Mouse (Mus musculus) left cerebral cortex, postnatal 4 days (tissue): ENCODE measurements around the gene Arhgef25. TPM values are rescaled to one million over a fixed set of nuclear protein-coding genes. Genes with fewer than 3 reads are reported as not detected.
"Not testable (repeated sequence)": the region's sequence is repeated elsewhere in the genome, so short reads cannot be mapped to it uniquely, and the experiment has no call there.

Experiments
- DNase-seq: peaks from one replicate; pipeline ENCODE4 v3.0.0-alpha.2; 2022
- intact Hi-C: fragments of 180-260 bp; cut with DNase I; formaldehyde crosslinking; loops from one replicate; pipeline ENCODE4 v1.15.1; 2025
- total RNA-seq, 2 experiments: library from RNA; stranded (reverse); gene quantifications; 2 replicates each; pipeline ENCODE4 v1.2.3; 2021

Gene Arhgef25
- total RNA-seq, 2 experiments from 2014 or later = 70.5 to 75.6 TPM

DNA sequence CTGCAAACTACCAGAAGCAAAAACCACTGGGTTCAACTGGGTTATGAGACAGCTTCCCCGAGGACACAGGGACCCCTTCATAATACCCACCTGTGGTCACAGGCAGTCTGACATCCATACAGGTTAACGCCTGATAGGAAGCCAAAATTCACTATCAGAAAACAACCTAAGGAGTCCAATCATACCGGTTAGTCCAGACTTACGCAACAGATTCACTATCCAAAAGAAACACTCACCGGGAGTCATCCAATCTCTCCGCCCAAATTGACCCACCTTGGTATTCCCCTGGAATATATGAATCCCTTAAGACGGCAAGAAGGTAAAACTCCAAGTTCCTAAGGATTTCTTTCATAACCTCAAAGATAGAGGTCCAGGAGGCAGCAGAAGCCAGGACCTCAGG is 45.3 kb downstream of the Arhgef25 start:
- intact Hi-C loops = no loop called here
- DNase-seq = no peak

- DNase-seq = no peak
- intact Hi-C loops = no loop called here
Observed at GRCm38 (mm10) chr10:127143228-127143627, 46.7 kb downstream of the Arhgef25 start.

DNA sequence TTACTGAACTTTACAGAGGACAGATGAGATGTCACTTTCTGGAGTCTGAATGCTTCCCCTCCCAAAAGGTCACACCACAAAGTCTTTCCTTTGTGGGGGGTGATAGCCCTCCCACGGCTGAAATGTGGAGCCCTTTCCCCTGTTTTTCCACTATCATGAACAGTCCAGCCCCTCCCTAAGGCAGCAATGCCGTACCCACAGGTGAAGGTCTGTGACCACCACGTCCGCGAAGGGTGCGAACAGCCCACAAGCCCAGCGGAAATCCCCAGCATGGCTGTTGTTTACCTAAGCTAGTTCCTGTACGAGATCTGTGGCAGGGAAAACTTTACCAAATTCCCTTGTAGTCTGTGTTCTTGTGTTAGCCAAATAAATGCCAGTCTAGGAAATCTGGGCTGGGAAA is 48.4 kb downstream of the Arhgef25 start:
- intact Hi-C loops = no loop called here
- DNase-seq = no peak

DNA sequence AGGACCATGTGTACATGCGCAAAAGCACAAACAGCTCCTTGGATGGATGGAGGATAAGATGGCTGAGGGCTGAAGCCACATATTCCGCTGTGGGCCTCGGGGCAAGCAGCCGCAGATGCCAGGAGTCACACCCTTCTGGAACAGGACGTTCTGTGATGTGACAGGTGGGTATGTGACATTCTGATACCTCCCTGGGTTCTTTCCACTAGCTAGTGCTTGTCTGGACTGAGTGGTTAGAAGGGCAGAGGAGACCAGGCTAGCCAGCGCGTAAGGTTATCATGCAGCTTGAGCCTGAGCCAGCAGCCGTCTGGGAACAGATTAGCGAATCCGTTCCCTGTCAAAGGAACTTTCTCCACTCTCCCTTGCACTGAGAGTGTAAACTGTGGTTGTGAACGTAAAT is 48.9 kb downstream of the Arhgef25 start:
- no peak for DNase-seq
- intact Hi-C loops = no loop called here

- no peak for DNase-seq
Observed at GRCm38 (mm10) chr10:127138328-127139141, 51.3 kb downstream of the Arhgef25 start.

GRCm38 (mm10) chr10:127137896-127138295 is 52.0 kb downstream of the Arhgef25 start:
- intact Hi-C loops = no loop called here
- no peak for DNase-seq

More at GRCm38 (mm10) chr10:127138328-127139141, 51.3 kb downstream of the Arhgef25 start:
- intact Hi-C loops = no loop called here

- intact Hi-C loops = no loop called here
- no peak for DNase-seq
Observed at GRCm38 (mm10) chr10:127136510-127136909, 53.4 kb downstream of the Arhgef25 start.

GRCm38 (mm10) chr10:127135118-127135836 is 54.6 kb downstream of the Arhgef25 start:
- intact Hi-C loops = no loop called here
- DNase-seq = no peak

DNA sequence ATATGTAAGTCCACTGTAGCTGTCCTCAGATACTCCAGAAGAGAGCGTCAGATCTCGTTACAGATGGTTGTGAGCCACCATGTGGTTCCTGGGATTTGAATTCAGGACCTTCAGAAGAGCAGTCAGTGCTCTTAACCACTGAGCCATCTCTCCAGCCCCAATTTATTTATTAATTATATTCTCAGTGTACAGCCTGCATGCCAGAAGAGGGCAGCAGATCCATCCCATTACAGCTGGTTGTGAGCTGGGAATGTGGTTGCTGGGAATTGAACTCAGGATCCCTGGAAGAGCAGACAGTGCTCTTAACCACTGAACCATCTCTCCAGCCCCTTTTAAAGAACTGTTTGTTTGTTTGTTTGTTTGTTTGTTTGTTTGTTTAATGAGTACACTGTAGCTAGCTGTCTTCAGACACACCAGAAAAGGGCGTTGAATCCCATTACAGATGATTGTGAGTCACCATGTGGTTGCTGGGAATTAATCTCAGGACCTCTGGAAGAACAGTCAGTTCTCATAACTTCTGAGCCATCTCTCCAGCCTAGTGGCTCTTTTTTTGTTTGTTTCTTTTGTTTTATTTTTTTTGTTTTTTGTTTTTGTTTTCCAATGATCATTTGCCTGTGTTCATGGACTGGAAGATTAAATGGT is 55.4 kb downstream of the Arhgef25 start:
- intact Hi-C loops, DNase-seq: not testable (repeated sequence)

Other genes starting within 250 kb of the Arhgef25 start
- 10 to 100 TPM; 57.6 to 61.4 TPM for gene Ctdsp2, start 211.4 kb downstream of the Arhgef25 start, total RNA-seq
- under 1 TPM; 0.12 to 0.16 TPM for gene Avil, start 189.4 kb downstream of the Arhgef25 start, total RNA-seq
- gene Tsfm, start 159.2 kb downstream of the Arhgef25 start, total RNA-seq = 10 to 100 TPM; 29.4 to 30.2 TPM
- gene Mettl1, start 148.7 kb downstream of the Arhgef25 start, total RNA-seq = 10 to 100 TPM; 13.8 to 14.9 TPM
- under 1 TPM; 0.18 to 0.42 TPM for gene Eef1akmt3, start 148.6 kb downstream of the Arhgef25 start, total RNA-seq
- under 1 TPM; 0.70 to 0.84 TPM for gene Cyp27b1, start 141.8 kb downstream of the Arhgef25 start, total RNA-seq
- 10 to 100 TPM; 75.1 to 76.5 TPM for gene March9, start 129.9 kb downstream of the Arhgef25 start, total RNA-seq
- 100 to 1,000 TPM; 211 to 221 TPM for gene Cdk4, start 126.5 kb downstream of the Arhgef25 start, total RNA-seq
- gene Tspan31, start 119.8 kb downstream of the Arhgef25 start, total RNA-seq = 10 to 100 TPM; 49.9 to 54.4 TPM
- 100 to 1,000 TPM; 384 to 394 TPM for gene Agap2, start 114.8 kb downstream of the Arhgef25 start, total RNA-seq
- gene Os9, start 69.0 kb downstream of the Arhgef25 start, total RNA-seq = 10 to 100 TPM; 86.3 to 90.7 TPM
- 100 to 1,000 TPM in 1 of 2 experiments, 10 to 100 TPM in 1; 99.8 to 109 TPM for gene B4galnt1, start 24.9 kb downstream of the Arhgef25 start, total RNA-seq
- under 1 TPM; 0.83 to 0.88 TPM for gene Slc26a10, start 9.4 kb downstream of the Arhgef25 start, total RNA-seq
- gene Dtx3, start 5.6 kb upstream of the Arhgef25 start, total RNA-seq = 100 to 1,000 TPM; 184 to 207 TPM
- gene Pip4k2c, start 21.5 kb upstream of the Arhgef25 start, total RNA-seq = 10 to 100 TPM; 23.8 to 25.0 TPM
- gene Kif5a, start 73.3 kb upstream of the Arhgef25 start, total RNA-seq = 100 to 1,000 TPM; 291 to 312 TPM
- 100 to 1,000 TPM; 298 to 302 TPM for gene Dctn2, start 76.3 kb upstream of the Arhgef25 start, total RNA-seq
- 10 to 100 TPM; 47.7 to 51.5 TPM for gene Mbd6, start 98.9 kb upstream of the Arhgef25 start, total RNA-seq
- 10 to 100 TPM; 65.3 to 65.5 TPM for gene Mars, start 121.7 kb upstream of the Arhgef25 start, total RNA-seq
- gene Arhgap9, start 131.9 kb upstream of the Arhgef25 start, total RNA-seq = 1 to 10 TPM in 1 of 2 experiments, under 1 TPM in 1; 0.56 to 1.1 TPM
- gene Gli1, start 151.9 kb upstream of the Arhgef25 start, total RNA-seq = 1 to 10 TPM; 2.8 to 4.1 TPM
- gene Inhbe, start 164.3 kb upstream of the Arhgef25 start, total RNA-seq = not detected
- not detected for gene Inhbc, start 180.3 kb upstream of the Arhgef25 start, total RNA-seq
- gene R3hdm2, start 190.2 kb upstream of the Arhgef25 start, total RNA-seq = 100 to 1,000 TPM; 158 to 165 TPM